ENCODE assay signal across 8 mouse cellular contexts in genomic region chr6:142785343-142785742, GRCm38 (mm10). TPM values are rescaled to one million over a fixed set of nuclear protein-coding genes. Genes with fewer than 3 reads are reported as not detected.
DNase-seq lines count a peak whose midpoint lies in the region; ATAC-seq and TF ChIP-seq lines count a peak whose summit lies in the region.

No protein-coding gene starts in this region.

- H3K4me2 ChIP-seq in liver, postnatal 0 days (ENCODE audit: low read depth, low read length) = no peak overlapping the region

- DNase-seq in left cerebral cortex, postnatal 4 days = peak; percentile 45
- no peak for DNase-seq in left cerebral cortex, postnatal 10 days (ENCODE audit: extremely low spot score in 1 of 2, low spot score in 2 of 2)
- peak; percentile 24 for DNase-seq in MN1 (ENCODE audit: low spot score)
- peak; percentile 56 for DNase-seq in c-Kit-positive CD71-positive TER-119-positive erythroid progenitor cells, embryonic 14.5 days (ENCODE audit: low spot score)
- DNase-seq in heart, embryonic 10.5 days (ENCODE audit: low spot score) = peak; percentile 79
- DNase-seq in liver, postnatal 0 days = peak; percentile 71
- peak; percentile 36 to 53 for DNase-seq in spleen, postnatal 36 days (ENCODE audit: low spot score in 2 of 2)
- DNase-seq in left cerebral cortex, adult 11 months (ENCODE audit: low spot score) = no peak

- 0 out of 2 replicates have a peak, but pooled peaks cover 6% of the 10 kb centered on the region for H3K4me1 ChIP-seq in heart, embryonic 10.5 days
- no peaks in the 10 kb centered on the region for H3K4me1 ChIP-seq in liver, postnatal 0 days (ENCODE audit: insufficient read depth)

- no peak overlapping the region for H3K27ac ChIP-seq in heart, embryonic 10.5 days
- H3K27ac ChIP-seq in liver, postnatal 0 days (ENCODE audit: low read depth) = no peak overlapping the region

- WGBS in heart, embryonic 10.5 days = 34% methylated on average over 4 of the region's 4 CpGs
- 16% methylated on average over 4 of the region's 4 CpGs for WGBS in liver, postnatal 0 days (ENCODE audit: insufficient replicate concordance)

- TF ChIP-seq CTCF in liver, postnatal 0 days (IDR thresholded peaks at IDR 0.05; ENCODE audit: low read depth) = peak; percentile 91

- no peak overlapping the region for H3K9ac ChIP-seq in liver, postnatal 0 days (replicated peaks)

- ATAC-seq in liver, postnatal 0 days = peak; percentile 70

- no peaks in the 10 kb centered on the region for H3K36me3 ChIP-seq in heart, embryonic 10.5 days
- H3K36me3 ChIP-seq in liver, postnatal 0 days (replicated peaks; ENCODE audit: insufficient read depth, low read length) = no peaks in the 10 kb centered on the region

- intact Hi-C loops in left cerebral cortex, postnatal 4 days (cut with DNase I) = loop anchor here (5.0 kb wide), 1 partner anchor 177 kb away; the partner anchor contains the start of gene St8sia1
- intact Hi-C loops in left cerebral cortex, postnatal 10 days (cut with DNase I) = no loop called here

- no peak for TF ChIP-seq EP300 in liver, postnatal 0 days (IDR thresholded peaks at IDR 0.05; ENCODE audit: low read depth)

- no peaks in the 10 kb centered on the region for H3K27me3 ChIP-seq in heart, embryonic 10.5 days (ENCODE audit: insufficient read depth, poor library complexity, severe bottlenecking)
- H3K27me3 ChIP-seq in liver, postnatal 0 days (ENCODE audit: insufficient read depth, low read length) = no peaks in the 10 kb centered on the region

- H3K4me3 ChIP-seq in heart, embryonic 10.5 days = no peak overlapping the region
- H3K4me3 ChIP-seq in liver, postnatal 0 days (ENCODE audit: low read depth, low read length) = no peak overlapping the region

- no peaks in the 10 kb centered on the region for H3K9me3 ChIP-seq in heart, embryonic 10.5 days
- no peaks in the 10 kb centered on the region for H3K9me3 ChIP-seq in liver, postnatal 0 days (ENCODE audit: low read length)

RNA-seq across cellular contexts. Expression of gene Sult6b2, which starts 19.0 kb away (rescaled TPM):
- under 1 TPM in 1 of 2 experiments, not detected in 1; 0.16 TPM for total RNA-seq in left cerebral cortex, postnatal 4 days (2021)
- under 1 TPM; 0.16 to 0.19 TPM for total RNA-seq in left cerebral cortex, postnatal 10 days (2021)
- polyA plus RNA-seq in heart, embryonic 10.5 days (2016; fragmentation: Nextera tagmentation; extraction: Ambion mirVana) = 0.06 TPM in 1 of 2 replicates, not detected in the other
- not detected in 2 replicates for polyA plus RNA-seq in liver, postnatal 0 days (2015; fragmentation: Nextera tagmentation; extraction: Ambion mirVana)

RNA-seq across cellular contexts. Expression of gene Cmas, which starts 28.9 kb away (rescaled TPM):
- 100 to 1,000 TPM; 135 to 148 TPM for total RNA-seq in left cerebral cortex, postnatal 4 days (2021)
- total RNA-seq in left cerebral cortex, postnatal 10 days (2021) = 100 to 1,000 TPM; 141 to 143 TPM
- 100 and 105 TPM in 2 replicates for polyA plus RNA-seq in heart, embryonic 10.5 days (2016; fragmentation: Nextera tagmentation; extraction: Ambion mirVana)
- polyA plus RNA-seq in liver, postnatal 0 days (2015; fragmentation: Nextera tagmentation; extraction: Ambion mirVana) = 107 and 121 TPM in 2 replicates

Comparison
In these comparisons a context has a peak if more than half of its experiments do, and no peak if none do; other contexts are left out.
1. DNase-seq: peak in left cerebral cortex, postnatal 4 days (single experiment), MN1 (single experiment), c-Kit-positive CD71-positive TER-119-positive erythroid progenitor cells, embryonic 14.5 days (single experiment), heart, embryonic 10.5 days (single experiment), liver, postnatal 0 days (single experiment) and spleen, postnatal 36 days (2 of 2); none in left cerebral cortex, postnatal 10 days (0 of 2) and left cerebral cortex, adult 11 months (single experiment).